Mouse (Mus musculus): ENCODE data around the gene Clca1.

DNA sequence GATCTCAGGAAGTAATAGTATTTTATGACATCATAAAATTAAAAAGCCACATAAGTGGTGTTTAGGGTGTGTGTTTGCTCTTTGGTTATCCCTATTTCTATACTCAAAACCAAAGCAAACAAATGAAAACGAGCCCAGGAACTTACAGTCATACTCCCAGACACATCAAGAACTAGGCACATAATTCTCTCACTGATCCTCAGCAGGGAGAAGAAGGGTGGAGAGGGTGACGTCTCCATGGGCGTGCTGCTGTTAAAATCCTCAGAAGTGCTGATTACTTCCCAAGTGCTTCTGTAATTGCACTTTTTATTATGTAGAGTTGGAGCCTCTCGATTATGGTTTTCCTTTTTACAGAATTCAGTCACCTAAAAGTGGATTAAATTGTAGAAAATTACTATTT is 66.5 kb downstream of the Clca1 start:
- TF ChIP-seq USF1 (IDR thresholded peaks at IDR 0.05; ENCODE audit: low read depth, low read length) = no peak
- no peak for TF ChIP-seq KAT2A (IDR thresholded peaks at IDR 0.05; ENCODE audit: insufficient replicate concordance, low read length)
- no peak for TF ChIP-seq MEF2A (IDR thresholded peaks at IDR 0.05; ENCODE audit: borderline replicate concordance, low read depth, low read length)
